ENCODE assay signal across 9 mouse cellular contexts in the genomic region with DNA sequence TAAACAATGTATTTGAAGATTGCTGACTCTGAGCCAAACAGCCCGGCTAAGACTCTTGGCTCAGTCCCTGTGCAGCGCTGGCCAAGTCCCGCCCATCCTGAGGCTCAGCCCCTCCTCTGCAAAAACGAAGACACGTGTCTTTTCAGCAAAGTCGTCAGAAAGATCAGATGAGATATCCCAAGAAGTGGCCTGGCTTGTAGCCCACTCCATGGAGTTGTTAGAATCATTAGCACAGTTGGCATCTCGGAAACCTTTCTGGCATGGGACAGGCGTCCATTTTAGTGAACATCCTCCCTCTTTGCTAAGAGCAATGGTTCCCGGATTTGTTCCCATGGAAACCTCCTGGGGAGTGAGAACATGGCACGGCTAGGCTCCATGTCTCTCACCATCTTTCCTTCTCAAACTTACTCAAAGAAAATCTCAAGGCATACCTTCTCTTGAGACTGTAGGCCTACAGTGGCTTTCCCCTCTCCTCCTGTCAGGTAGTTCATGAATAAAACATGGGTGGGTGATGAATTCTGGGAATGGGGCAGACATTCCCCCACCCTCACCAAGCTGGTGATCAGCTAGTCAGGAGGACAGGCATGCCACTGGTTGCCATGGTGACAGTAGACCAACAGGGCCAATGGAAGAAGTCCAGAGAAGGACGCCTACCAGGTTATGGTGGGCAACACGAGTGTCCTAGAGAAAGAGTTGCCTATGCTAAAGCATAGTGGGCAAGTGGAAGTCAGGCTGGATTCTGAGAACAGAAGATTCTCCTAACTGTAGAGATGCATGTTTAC. TPM values are rescaled to one million over a fixed set of nuclear protein-coding genes. Genes with fewer than 3 reads are reported as not detected.
DNase-seq lines count a peak whose midpoint lies in the region; ATAC-seq lines count a peak whose summit lies in the region.
"Had no signal": no experiment of that assay in that cellular context is flagged by ENCODE, and none has a peak within 500 bp of the region (broad histone marks: within the 10 kb centered on the region; RNA-seq: fewer than 3 reads in every experiment).

No protein-coding gene starts in this region.

- peak; percentile 85 for DNase-seq in forebrain, embryonic 14.5 days (ENCODE audit: low spot score)
- DNase-seq in forebrain, embryonic 10.5 days (ENCODE audit: extremely low spot score, low spot score): no peak
- peak; percentile 60 for DNase-seq in Muller cell, postnatal 12 days (ENCODE audit: inconsistent ontology term)
- DNase-seq in gastrocnemius, postnatal 14 days: peak; percentile 46
- peak; percentile 85 for DNase-seq in kidney, postnatal 10 days
- DNase-seq in ovary, postnatal 14 days (ENCODE audit: low spot score): peak; percentile 58
- no peak for DNase-seq in thymus, postnatal 4 days

- H3K27me3 ChIP-seq in forebrain, embryonic 14.5 days (replicated peaks; ENCODE audit: control insufficient read depth, insufficient read depth, low read length): no peaks in the 10 kb centered on the region
- 0 out of 2 replicates have a peak, but pooled peaks cover 4% of the 10 kb centered on the region for H3K27me3 ChIP-seq in forebrain, embryonic 10.5 days (ENCODE audit: poor library complexity, severe bottlenecking)

- no peaks in the 10 kb centered on the region for H3K9me3 ChIP-seq in forebrain, embryonic 14.5 days (replicated peaks; ENCODE audit: control insufficient read depth, low read length)
- no peaks in the 10 kb centered on the region for H3K9me3 ChIP-seq in forebrain, embryonic 10.5 days

- H3K36me3 ChIP-seq in forebrain, embryonic 14.5 days (ENCODE audit: control insufficient read depth, insufficient read depth, low read length): no peaks in the 10 kb centered on the region
- H3K36me3 ChIP-seq in forebrain, embryonic 10.5 days (replicated peaks): no peaks in the 10 kb centered on the region

- intact Hi-C loops in gastrocnemius, postnatal 14 days (cut with DNase I; ENCODE audit: low total_unique reads): no loop called here

- WGBS in forebrain, embryonic 14.5 days: 25% methylated on average over 12 of the region's 12 CpGs
- 67% methylated on average over 12 of the region's 12 CpGs for WGBS in forebrain, embryonic 10.5 days

- H3K4me3 ChIP-seq in forebrain, embryonic 14.5 days (ENCODE audit: low read depth, low read length): no peak overlapping the region
- no peak overlapping the region for H3K4me3 ChIP-seq in forebrain, embryonic 10.5 days

- no peak overlapping the region for H3K9ac ChIP-seq in forebrain, embryonic 14.5 days (ENCODE audit: low read length)

- peak overlapping the region; percentile 15; the same call in 1 of the 2 replicates for H3K4me2 ChIP-seq in forebrain, embryonic 14.5 days (ENCODE audit: low read length)

- peaks cover 15% of the 10 kb centered on the region for H3K4me1 ChIP-seq in forebrain, embryonic 14.5 days (ENCODE audit: control insufficient read depth, insufficient read depth, low read length)
- H3K4me1 ChIP-seq in forebrain, embryonic 10.5 days: peaks cover 39% of the 10 kb centered on the region

- peak; percentile 87 for ATAC-seq in forebrain, embryonic 14.5 days
- no peak for ATAC-seq in monocyte, adult 5-6 weeks (replicated peaks; ENCODE audit: insufficient number of reproducible peaks, low FRiP score, low TSS enrichment, poor library complexity, severe bottlenecking)

- H3K27ac ChIP-seq in forebrain, embryonic 14.5 days (ENCODE audit: low read depth, low read length): no peak overlapping the region
- H3K27ac ChIP-seq in forebrain, embryonic 10.5 days: no peak overlapping the region

RNA-seq across cellular contexts. Expression of a gene that starts 11.3 kb away (rescaled TPM):
- 3.0 and 3.8 TPM in 2 replicates for polyA plus RNA-seq in forebrain, embryonic 14.5 days (2014; fragmentation: Nextera tagmentation; extraction: Ambion mirVana)
- polyA plus RNA-seq in forebrain, embryonic 10.5 days (2016; fragmentation: Nextera tagmentation; extraction: Ambion mirVana): 20.1 and 22.1 TPM in 2 replicates
- total RNA-seq in gastrocnemius, postnatal 14 days (2021): 10 to 100 TPM; 33.5 to 45.6 TPM
- 73.8 to 154 TPM (median 152 TPM) in 3 replicates for total RNA-seq in monocyte, adult 5-6 weeks (2017)

RNA-seq across cellular contexts. Expression of a gene that starts 49.7 kb away (rescaled TPM):
- polyA plus RNA-seq in forebrain, embryonic 14.5 days (2014; fragmentation: Nextera tagmentation; extraction: Ambion mirVana): not detected in 2 replicates
- not detected in 2 replicates for polyA plus RNA-seq in forebrain, embryonic 10.5 days (2016; fragmentation: Nextera tagmentation; extraction: Ambion mirVana)
- total RNA-seq in gastrocnemius, postnatal 14 days (2021): not detected
- not detected in 3 replicates for total RNA-seq in monocyte, adult 5-6 weeks (2017)
- total RNA-seq: common myeloid progenitor, adult 5-6 weeks had no signal

Comparison
In these comparisons a context has a peak if more than half of its experiments do, and no peak if none do; other contexts are left out.
1. DNase-seq: peak in forebrain, embryonic 14.5 days (single experiment), Muller cell, postnatal 12 days (single experiment), gastrocnemius, postnatal 14 days (single experiment), kidney, postnatal 10 days (single experiment) and ovary, postnatal 14 days (single experiment); none in forebrain, embryonic 10.5 days (single experiment) and thymus, postnatal 4 days (single experiment).